Mouse (Mus musculus) intestine, embryonic 16.5 days (tissue): ENCODE measurements around the gene Tmem210. TPM values are rescaled to one million over a fixed set of nuclear protein-coding genes. Genes with fewer than 3 reads are reported as not detected.

Source experiments
- ATAC-seq: fragments of 200-750 bp; cut with Nextera tagmentation; 2 replicates; pipeline ENCODE4 v1.8.0; 2017; ENCODE audit warnings: moderate TSS enrichment, moderate library complexity
- H3K27ac ChIP-seq: fragments of 300-500 bp; sonication (generic); 2 replicates; pipeline ENCODE4 v1.5.1; 2014; ENCODE audit warnings: mild to moderate bottlenecking, low read length
- H3K27me3 ChIP-seq: fragments of 300-500 bp; sonication (generic); replicated peaks from 2 replicates; pipeline ENCODE4 v1.6.1; 2014; ENCODE audit warnings: low read length, control low read depth, mixed read lengths; ENCODE audit not compliant: control insufficient read depth, insufficient read depth
- H3K36me3 ChIP-seq: fragments of 300-500 bp; sonication (generic); 2 replicates; pipeline ENCODE4 v1.6.1; 2014; ENCODE audit warnings: low read length, control low read depth; ENCODE audit not compliant: control insufficient read depth, insufficient read depth
- H3K4me1 ChIP-seq: fragments of 300-500 bp; sonication (generic); 2 replicates; pipeline ENCODE4 v1.6.1; 2014; ENCODE audit warnings: low read length, control low read depth, mixed read lengths; ENCODE audit not compliant: control insufficient read depth, insufficient read depth
- H3K4me2 ChIP-seq: fragments of 300-500 bp; sonication (generic); 2 replicates; pipeline ENCODE4 v1.6.1; 2014; ENCODE audit warnings: low read depth, low read length, control low read depth
- H3K4me3 ChIP-seq: fragments of 300-500 bp; sonication (generic); 2 replicates; pipeline ENCODE4 v1.5.1; 2014; ENCODE audit warnings: mild to moderate bottlenecking, low read length
- H3K9ac ChIP-seq: fragments of 300-500 bp; sonication (generic); 2 replicates; pipeline ENCODE4 v1.6.1; 2014; ENCODE audit warnings: low read depth, low read length
- H3K9me3 ChIP-seq: fragments of 300-500 bp; sonication (generic); 2 replicates; pipeline ENCODE4 v1.6.1; 2016; ENCODE audit warnings: low read length, control low read depth; ENCODE audit not compliant: control insufficient read depth
- WGBS: fragments of 180-500 bp; shearing (Covaris S2); extraction: QIAGEN DNeasy Blood & Tissue Kit; methylation state at CpG from one replicate; pipeline ENCODE4 v1.1.7; 2014; 5-methylcytosine and 5-hydroxymethylcytosine counted together
- polyA plus RNA-seq: library from polyadenylated mRNA; unstranded; fragments of >200 nt; fragmentation: Nextera tagmentation; extraction: Ambion mirVana; gene quantifications from 2 replicates; pipeline ENCODE4 v1.2.1, GENCODE M21; 2015

Tmem210 gene
- polyA plus RNA-seq, 1 experiment from 2014 or later, result not detected

DNA sequence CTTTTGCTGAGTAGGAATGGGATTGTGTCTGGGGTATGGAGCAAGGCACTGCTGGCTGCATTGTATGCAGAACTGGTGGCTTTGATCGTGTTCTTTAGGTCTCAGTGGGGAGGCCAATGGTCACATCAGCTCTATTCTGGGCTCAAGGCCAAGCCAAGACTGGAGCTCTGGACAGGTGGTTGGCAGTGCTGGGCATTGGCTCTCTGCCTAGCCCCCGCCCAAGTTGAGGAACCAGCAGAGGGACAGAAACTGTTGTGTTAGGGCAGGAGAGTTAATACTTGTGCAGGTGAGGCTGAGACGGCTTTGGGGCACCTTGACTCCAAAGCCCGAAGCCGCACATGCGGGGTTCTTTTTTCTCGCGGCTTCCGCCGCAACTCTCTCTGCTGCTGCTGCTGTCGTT lies 1.7 kb downstream of the Tmem210 start, which contains the start of gene Lrrc26:
Gene Lrrc26, plus strand, starts transcription at position 265 of the 400 bp plus-strand sequence.
- Histone ChIP-seq H3K4me2 (peak within 1 kb of the TSS; percentile 11; the same call in 1 of the 2 replicates), H3K4me3 (peak within 1 kb of the TSS; percentile 24), H3K9ac (no peak within 1 kb of the TSS), H3K9me3 (no peaks in the 10 kb centered on the region), H3K27ac (no peak within 1 kb of the TSS), H3K27me3 (peaks cover 47% of the 10 kb centered on the region), H3K36me3 (peaks cover under 1% of the 10 kb centered on the region; the same call in 1 of the 2 replicates), H3K4me1 (peaks cover 29% of the 10 kb centered on the region)
- 12% methylated on average over 11 of the region's 11 CpGs for WGBS
- no peak for ATAC-seq

DNA sequence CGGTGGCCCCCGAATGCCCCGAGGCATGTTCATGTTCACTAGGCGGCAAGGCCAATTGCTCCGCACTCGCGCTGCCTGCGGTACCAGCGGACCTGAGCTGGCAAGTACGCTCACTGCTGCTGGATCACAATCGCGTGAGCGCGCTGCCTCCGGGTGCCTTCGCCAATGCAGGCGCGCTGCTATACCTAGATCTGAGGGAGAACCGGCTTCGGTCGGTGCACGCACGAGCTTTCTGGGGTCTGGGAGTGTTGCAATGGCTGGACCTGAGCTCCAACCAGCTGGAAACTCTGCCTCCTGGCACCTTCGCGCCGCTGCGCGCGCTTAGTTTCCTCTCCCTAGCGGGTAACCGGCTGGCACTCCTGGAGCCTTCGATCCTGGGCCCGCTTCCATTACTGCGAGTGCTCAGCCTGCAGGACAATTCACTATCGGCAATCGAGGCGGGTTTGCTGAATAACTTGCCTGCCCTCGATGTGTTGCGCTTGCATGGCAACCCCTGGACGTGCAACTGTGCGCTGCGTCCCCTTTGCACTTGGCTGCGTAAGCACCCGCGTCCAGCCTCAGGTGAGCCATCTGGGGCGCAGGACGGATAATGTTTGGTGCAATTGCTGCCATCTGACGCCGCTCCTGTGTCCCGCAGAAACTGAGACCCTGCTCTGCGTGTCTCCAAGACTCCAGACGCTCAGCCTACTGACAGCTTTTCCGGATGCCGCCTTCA lies 2.3 kb downstream of the Tmem210 start:
- H3K27ac ChIP-seq, result no peak overlapping the region
- peak overlapping the region; percentile 11 for H3K4me3 ChIP-seq
- H3K4me2 ChIP-seq, result peak overlapping the region; percentile 11; the same call in 1 of the 2 replicates
- H3K36me3 ChIP-seq, result no peaks in the 10 kb centered on the region
- H3K9me3 ChIP-seq, result no peaks in the 10 kb centered on the region
- H3K9ac ChIP-seq, result no peak overlapping the region
- WGBS, result 3% methylated on average over 54 of the region's 54 CpGs
- peaks cover 27% of the 10 kb centered on the region for H3K4me1 ChIP-seq
- no peak for ATAC-seq
- peaks cover 50% of the 10 kb centered on the region for H3K27me3 ChIP-seq

DNA sequence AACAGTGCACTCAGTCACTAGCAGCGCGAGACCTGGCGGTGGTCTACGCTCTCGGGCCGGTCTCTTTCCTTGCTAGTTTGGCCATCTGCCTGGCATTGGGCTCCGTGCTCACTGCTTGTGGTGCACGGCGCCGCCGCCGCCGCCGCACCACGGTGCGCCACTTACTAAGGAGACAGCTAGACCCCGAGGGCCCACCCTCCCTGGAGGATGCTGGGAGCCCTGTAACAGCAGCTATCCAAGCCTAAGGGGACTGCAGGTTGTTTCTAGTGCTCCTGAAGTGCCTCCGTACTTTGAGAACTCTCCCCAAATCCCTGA lies 2.8 kb downstream of the Tmem210 start:
- under 1% methylated on average over 18 of the region's 18 CpGs for WGBS
- H3K9ac ChIP-seq, result no peak overlapping the region
- H3K4me2 ChIP-seq, result no peak overlapping the region
- H3K4me3 ChIP-seq, result peak overlapping the region; percentile 24
- H3K36me3 ChIP-seq, result no peaks in the 10 kb centered on the region
- no peak for ATAC-seq
- H3K27me3 ChIP-seq, result peaks cover 54% of the 10 kb centered on the region
- peaks cover 22% of the 10 kb centered on the region for H3K4me1 ChIP-seq
- H3K9me3 ChIP-seq, result no peaks in the 10 kb centered on the region
- no peak overlapping the region for H3K27ac ChIP-seq

DNA sequence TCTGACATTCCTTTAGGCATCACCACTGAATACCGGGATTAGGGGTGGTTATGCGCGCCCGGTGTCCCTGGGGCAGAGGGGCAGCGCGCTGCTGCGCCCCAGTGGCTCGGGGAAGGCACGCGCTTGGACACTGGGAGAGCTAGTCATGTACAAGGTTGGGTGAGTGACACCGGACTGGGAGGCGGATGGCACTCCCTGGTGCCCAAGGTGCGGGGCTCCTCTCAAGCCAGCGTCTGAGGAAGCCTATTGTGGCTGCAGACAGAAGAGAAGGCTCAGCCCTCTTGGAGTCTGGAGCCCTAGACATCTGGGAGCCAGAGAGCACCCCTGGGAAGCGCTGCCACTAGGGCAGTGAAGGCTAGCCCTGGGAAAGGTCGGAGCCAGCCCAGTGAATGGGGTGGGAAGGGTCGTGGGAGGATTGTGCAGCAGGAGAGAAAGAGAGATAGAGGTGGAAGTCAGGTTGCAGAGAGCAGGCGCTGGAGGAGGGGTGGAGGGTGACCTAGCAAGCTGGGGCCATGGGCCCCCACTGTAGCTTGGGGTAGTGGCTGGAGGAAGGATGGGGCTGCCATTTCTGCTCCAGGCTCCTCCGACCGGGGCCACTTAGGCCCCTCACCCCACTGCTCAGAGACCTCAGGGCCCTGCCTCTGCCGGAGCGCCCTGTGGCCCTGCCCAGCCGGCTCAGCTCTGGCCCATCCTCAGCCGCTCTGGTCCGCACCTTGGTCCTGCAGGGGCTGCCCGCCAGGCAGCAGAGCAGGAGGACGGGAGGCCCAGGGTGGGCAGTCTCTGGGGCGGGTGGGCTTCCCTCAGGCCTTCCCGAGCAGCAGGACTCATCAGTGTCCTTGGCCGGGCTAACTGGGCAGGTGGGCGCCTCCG lies 3.5 kb downstream of the Tmem210 start:
- Histone ChIP-seq H3K4me1 (peaks cover 17% of the 10 kb centered on the region), H3K9me3 (no peaks in the 10 kb centered on the region), H3K4me2 (peak overlapping the region; percentile 67), H3K27me3 (peaks cover 56% of the 10 kb centered on the region), H3K9ac (peak overlapping the region; percentile 46), H3K27ac (no peak overlapping the region), H3K36me3 (no peaks in the 10 kb centered on the region), H3K4me3 (peak overlapping the region; percentile 41)
- WGBS, result 6% methylated on average over 32 of the region's 32 CpGs
- no peak for ATAC-seq

DNA sequence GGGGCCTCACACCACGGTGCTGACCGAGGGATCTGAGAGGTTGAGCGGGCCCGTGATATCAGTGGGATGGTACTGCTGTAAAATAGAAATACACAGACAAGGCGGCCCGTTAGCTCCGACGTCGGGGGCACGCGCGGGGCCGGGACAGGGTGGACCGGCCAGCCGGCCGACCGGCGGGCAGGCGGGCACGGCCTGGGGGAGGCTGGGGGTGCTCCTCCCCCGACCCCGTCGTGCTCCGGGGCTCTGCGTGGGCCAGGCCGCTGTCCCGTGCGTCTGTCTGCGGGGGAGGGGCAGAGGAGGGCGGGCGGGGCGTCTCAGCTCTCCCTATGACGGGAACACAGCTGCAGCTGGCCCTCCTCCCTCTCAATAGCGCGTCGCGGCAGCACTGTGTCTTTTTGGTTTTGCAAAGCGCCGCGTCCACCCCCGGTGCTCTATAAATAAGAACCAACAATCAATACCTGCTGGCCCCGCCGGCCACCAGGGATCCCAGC lies 4.2 kb downstream of the Tmem210 start:
- Histone ChIP-seq H3K27ac (no peak overlapping the region), H3K4me2 (peak overlapping the region; percentile 67), H3K4me1 (peaks cover 12% of the 10 kb centered on the region), H3K36me3 (no peaks in the 10 kb centered on the region), H3K4me3 (peak overlapping the region; percentile 41), H3K9me3 (no peaks in the 10 kb centered on the region), H3K9ac (peak overlapping the region; percentile 46), H3K27me3 (peaks cover 59% of the 10 kb centered on the region)
- 0 out of 2 replicates have a peak, but pooled peaks have one; percentile 11 for ATAC-seq
- WGBS, result 5% methylated on average over 41 of the region's 43 CpGs

DNA sequence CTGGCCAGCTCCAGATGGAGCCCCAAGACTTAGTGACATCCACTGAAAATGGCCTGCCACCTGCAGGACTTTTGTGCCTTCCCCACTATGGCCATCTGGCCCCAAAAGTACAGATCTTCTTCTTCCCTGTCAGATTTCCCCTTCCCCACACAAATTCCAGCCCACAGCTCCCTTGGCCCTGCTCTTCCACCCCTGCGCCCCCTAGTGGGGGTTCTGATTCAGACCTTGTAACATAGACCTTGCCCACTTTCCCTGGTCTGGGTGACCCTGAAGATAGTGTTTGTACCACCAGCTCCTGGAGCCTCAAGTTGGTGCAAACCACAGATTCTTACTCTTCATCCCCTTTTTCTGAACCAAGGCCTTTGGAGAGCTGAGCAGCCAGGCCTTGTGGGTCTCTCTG lies 4.9 kb downstream of the Tmem210 start:
- Histone ChIP-seq H3K27me3 (peaks cover 65% of the 10 kb centered on the region), H3K4me2 (peak overlapping the region; percentile 67), H3K9ac (peak overlapping the region; percentile 46; the same call in 1 of the 2 replicates), H3K27ac (no peak overlapping the region), H3K9me3 (no peaks in the 10 kb centered on the region), H3K4me1 (peaks cover 8% of the 10 kb centered on the region), H3K36me3 (no peaks in the 10 kb centered on the region), H3K4me3 (no peak overlapping the region)
- ATAC-seq, result 0 out of 2 replicates have a peak, but pooled peaks have one; percentile 29
- WGBS, result 0% methylated on average over 1 of the region's 1 CpGs

DNA sequence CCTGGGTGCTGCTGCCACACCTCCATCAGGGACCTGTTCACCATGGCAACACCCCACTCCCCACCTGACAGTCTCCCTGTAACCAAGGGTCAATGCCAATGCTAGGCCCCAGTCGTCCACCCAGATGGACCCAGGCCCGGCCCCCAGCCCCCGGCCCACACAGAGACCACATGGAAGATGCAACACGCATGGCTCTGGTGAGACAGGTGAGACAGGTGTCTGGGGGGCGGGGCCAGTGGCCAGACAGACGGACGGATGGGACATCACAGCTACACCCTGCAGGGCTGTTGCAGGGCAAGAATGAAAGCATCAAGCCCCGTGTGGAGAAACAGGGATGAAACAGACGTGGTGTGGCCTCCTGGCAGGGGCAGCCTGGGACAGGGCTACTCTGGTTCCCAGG lies 5.8 kb downstream of the Tmem210 start:
- Histone ChIP-seq H3K4me2 (no peak overlapping the region), H3K4me3 (no peak overlapping the region), H3K9me3 (no peaks in the 10 kb centered on the region), H3K27me3 (peaks cover 61% of the 10 kb centered on the region), H3K4me1 (peaks cover 8% of the 10 kb centered on the region), H3K27ac (no peak overlapping the region), H3K36me3 (no peaks in the 10 kb centered on the region), H3K9ac (no peak overlapping the region)
- 73% methylated on average over 9 of the region's 9 CpGs for WGBS
- no peak for ATAC-seq

DNA sequence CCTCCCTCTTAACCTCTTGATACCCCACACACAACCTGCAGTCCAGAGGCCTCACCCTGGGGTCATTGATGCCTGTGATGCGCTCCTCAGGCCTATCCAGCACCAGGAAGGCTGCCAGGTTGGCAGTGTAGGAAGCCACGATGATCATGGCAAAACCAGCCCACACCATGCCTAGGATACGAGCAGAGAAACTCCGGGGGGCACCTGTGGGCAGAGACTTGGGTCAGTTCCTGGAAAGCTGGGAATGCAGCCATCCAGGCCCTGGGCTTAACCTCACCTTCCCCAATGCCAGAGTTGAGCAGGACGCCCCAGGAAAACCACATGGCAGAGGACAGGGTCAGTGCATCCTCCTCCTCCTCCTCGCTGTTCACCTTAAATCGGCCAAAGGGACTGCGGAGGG lies 9.1 kb downstream of the Tmem210 start:
- no peak overlapping the region for H3K9ac ChIP-seq
- ATAC-seq, result no peak
- no peak overlapping the region for H3K27ac ChIP-seq
- H3K27me3 ChIP-seq, result peaks cover 27% of the 10 kb centered on the region
- peaks cover 7% of the 10 kb centered on the region for H3K4me1 ChIP-seq
- no peak overlapping the region for H3K4me2 ChIP-seq
- no peak overlapping the region for H3K4me3 ChIP-seq
- no peaks in the 10 kb centered on the region for H3K9me3 ChIP-seq
- no peaks in the 10 kb centered on the region for H3K36me3 ChIP-seq
- 76% methylated on average over 8 of the region's 8 CpGs for WGBS

DNA sequence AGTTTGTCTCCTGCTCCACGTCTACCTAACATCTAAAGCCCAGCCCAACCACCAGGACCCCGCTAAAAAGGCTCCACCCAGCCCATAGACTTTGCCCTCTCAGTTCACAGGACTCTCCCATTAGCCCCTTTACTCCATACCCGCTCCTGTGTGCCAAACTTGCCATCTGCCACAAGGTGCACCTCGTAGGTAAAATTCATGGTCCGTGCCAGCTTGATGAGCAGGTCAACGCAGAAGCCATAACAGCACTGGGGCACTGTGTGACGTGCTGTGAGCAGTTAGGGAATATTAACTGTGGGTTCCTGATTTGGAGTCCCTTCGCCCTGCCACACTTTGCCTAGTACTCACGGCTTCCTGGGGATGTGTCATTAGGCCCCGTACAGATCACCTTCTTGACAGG lies 10.1 kb downstream of the Tmem210 start:
- Histone ChIP-seq H3K4me1 (no peaks in the 10 kb centered on the region), H3K4me2 (no peak overlapping the region), H3K4me3 (no peak overlapping the region), H3K36me3 (no peaks in the 10 kb centered on the region), H3K27me3 (peaks cover 18% of the 10 kb centered on the region; the same call in 1 of the 2 replicates), H3K27ac (no peak overlapping the region), H3K9me3 (no peaks in the 10 kb centered on the region), H3K9ac (no peak overlapping the region)
- WGBS, result 78% methylated on average over 10 of the region's 10 CpGs
- ATAC-seq, result no peak
